Mouse (Mus musculus) gastrocnemius, adult 18-20 months (tissue): ENCODE measurements around the gene Unc80. TPM values are rescaled to one million over a fixed set of nuclear protein-coding genes. Genes with fewer than 3 reads are reported as not detected.

Source experiments
- DNase-seq: peaks from one replicate; pipeline ENCODE4 v3.0.0; 2021; ENCODE audit warnings: low spot score
- long read RNA-seq, 2 experiments: library from polyadenylated mRNA; stranded (forward); transcript quantifications; one replicate each; pipeline ENCODE4 v2.0.0; 2021
- total RNA-seq, 2 experiments: library from RNA; stranded (reverse); gene quantifications; 2 replicates each; pipeline ENCODE4 v1.2.3; 2021

The Unc80 gene
- total RNA-seq = under 1 TPM in 1 of 2 experiments, not detected in 1; 0.02 TPM
- long read RNA-seq, experiment 1 = 0 reads
- long read RNA-seq, experiment 2 = 0 reads

GRCm38 (mm10) chr1:66467821-66468703, at the start of gene Unc80:
Unc80 (plus strand) TSS chr1:66468367.
- no peak for DNase-seq

- no peak for DNase-seq
Measured at GRCm38 (mm10) chr1:66426073-66426472, 42.1 kb upstream of the Unc80 start.

- DNase-seq = no peak
Measured at GRCm38 (mm10) chr1:66430962-66431361, 37.2 kb upstream of the Unc80 start.

DNA sequence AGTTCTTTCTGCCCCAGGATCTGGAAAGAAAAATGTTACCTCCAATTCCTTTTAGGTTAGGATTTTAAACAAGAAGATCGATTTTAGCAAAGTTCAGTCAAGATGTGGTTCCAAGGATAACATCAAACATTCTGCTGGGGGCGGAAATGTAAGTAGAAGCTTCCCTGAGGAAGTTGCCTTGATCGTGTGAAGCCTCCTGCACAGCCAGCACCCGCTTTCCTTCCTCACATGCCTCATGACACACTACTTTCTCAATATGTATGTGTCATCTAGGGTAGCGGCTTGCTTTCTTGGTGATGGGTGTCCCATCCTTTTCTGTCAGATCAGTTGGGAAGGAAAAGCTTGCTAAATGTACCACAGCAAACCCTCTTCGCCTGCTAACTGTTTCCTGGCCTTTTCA, 36.7 kb upstream of the Unc80 start:
- no peak for DNase-seq

DNA sequence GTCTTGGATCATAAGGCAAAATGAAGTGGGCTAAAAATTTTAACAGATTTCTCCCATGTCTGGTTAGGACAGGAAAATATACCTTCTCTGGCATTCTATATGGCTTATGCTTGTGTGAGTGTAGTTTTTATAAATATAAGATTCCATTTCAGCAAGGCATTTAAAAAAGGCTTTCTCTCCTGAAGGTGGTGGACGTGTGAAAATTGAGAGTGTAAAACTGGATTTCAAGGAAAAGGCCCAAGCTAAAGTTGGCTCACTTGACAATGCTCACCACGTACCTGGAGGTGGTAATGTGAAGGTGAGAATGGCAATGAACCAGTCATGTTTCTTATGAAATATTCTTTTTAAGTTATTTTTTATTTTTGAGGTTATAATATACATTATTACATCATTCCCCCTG, 30.1 kb upstream of the Unc80 start:
- no peak for DNase-seq

DNA sequence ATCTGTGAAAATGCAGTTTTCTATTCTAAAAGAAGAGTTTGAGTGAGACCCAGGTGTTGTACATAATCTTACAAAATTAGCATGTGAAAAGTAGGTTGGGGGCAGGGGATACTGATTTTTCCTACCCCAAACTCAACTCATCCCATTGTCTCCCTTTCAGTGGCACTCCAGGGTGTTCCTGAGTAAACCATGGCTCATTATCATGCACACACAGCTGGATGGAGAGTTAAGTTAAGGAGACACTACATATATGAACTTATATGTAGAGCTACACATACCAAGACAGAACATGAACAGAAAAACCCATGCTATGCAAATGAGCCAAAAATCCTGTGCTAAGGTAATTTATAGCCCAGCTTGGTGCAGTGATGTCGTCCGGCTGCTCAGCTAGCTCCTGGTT, 25.2 kb upstream of the Unc80 start:
- no peak for DNase-seq

DNA sequence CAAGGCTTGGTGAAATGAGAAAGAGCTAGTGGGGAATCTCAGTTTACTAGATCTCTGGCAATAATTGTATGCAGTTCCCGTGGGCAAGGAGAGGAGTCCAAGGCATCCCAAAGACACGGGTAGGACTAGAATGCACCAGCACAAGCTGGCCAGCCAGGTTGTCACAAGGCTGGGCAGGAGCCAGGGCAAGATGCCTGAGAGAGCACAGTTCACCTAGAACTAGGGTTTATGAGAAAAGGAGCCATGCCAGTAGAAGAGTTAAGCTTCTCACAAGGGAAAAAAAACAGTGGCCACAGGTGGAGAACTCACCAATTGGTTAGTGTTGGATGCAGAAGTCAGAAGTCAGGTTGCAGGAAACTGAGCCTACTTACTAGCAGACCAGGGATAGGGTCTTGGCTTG, 18.7 kb upstream of the Unc80 start:
- no peak for DNase-seq

DNA sequence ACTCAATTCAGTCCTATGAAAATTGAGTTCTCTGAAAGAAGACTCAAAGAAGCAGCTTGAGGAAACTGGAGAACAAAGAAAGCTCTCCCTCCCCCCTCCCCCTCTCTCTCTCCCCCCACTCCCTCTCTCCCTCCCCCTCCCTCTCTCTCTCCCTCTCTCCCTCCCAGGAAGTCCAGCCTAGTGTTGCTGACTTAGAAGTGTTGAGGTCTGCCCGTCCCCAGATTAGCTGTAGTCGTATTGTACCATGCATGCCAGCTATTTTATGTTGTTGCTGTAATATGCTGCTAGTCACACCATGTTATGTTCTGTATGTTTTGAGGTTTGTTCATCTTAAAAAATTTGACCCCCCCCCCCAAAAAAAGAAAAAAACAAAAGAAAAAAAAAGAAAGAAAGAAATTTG, 11.6 kb upstream of the Unc80 start:
- DNase-seq = no peak

DNA sequence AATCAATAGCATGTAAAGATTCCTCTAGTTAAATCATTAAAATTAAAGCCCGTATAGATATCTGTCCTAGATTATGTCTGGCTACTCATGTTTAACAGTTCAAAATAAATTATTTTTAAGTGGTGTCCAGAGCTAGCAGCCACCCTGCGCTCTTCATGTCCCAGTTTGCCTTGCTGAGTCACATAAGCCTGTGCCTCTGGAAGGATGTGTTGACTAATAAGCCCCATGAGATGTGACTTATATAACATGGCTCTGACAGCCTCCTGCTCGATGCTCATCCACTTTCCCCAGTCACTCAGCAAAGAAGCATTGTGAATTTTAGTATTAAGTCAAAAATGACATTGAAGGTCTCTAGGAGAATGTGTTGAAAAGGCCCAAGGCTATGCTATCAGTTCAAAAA, 10.4 kb upstream of the Unc80 start:
- DNase-seq = no peak

DNA sequence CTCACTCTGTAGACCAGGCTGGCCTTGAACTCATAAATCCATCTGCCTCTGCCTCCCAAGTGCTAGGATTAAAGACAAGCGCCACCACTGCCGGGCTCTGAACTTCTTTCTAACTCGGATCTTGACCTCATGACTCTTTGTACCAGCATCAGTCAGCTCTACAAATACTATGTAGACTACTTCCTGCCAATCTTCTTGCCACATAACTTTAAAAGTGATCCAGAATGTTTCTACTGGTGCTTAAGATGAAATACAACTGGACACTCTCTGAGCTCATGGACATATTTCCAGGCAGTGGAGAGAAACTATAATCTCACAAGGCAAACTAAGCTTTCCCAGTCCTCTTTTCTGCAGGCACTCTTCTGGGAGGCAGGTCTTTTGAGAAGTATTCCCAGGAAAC, 8.8 kb upstream of the Unc80 start:
- DNase-seq = no peak

GRCm38 (mm10) chr1:66460850-66461249, 7.3 kb upstream of the Unc80 start:
- DNase-seq = no peak

DNA sequence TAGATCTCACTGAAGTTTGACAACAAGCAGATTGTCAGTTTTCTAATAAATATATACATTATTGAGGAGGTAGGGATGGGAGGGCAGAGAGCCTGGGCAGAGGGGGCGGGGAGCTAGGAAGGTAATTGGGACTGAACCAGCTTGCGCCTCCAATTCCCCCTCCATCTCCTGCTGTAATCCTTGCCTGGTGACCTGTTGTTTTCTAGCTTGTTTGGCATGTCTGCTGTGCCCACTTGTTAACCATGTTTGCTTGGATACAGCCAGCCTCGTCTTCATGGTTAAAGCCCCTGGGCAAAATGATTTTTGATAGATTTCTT, 495 bp downstream of the Unc80 start:
- DNase-seq = no peak

- no peak for DNase-seq
Measured at GRCm38 (mm10) chr1:66482751-66483150, 14.6 kb downstream of the Unc80 start.

DNA sequence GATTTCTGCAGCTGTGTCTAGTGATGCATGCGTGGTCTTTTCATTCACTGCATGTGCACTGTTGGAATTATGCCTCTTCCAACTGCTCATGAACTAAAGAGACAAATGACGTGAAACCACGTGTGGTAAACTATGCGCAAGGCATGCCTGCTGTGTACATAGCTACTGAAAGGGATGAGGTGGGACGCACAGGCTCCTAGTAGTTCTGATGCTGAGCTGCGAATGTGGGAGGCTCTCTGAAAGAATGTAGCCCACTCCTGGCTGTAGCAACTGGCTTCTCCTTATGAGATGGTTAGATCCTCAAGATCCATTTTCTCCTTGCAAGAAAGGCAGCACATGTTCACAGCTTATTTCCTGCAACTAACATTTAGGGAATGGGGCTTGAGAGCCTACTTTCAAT, 24.9 kb downstream of the Unc80 start:
- no peak for DNase-seq

GRCm38 (mm10) chr1:66495310-66496012, 27.3 kb downstream of the Unc80 start:
- no peak for DNase-seq

- no peak for DNase-seq
Measured at GRCm38 (mm10) chr1:66550812-66551211, 82.6 kb downstream of the Unc80 start.

- no peak for DNase-seq
Measured at GRCm38 (mm10) chr1:66552396-66552966, 84.3 kb downstream of the Unc80 start.

DNA sequence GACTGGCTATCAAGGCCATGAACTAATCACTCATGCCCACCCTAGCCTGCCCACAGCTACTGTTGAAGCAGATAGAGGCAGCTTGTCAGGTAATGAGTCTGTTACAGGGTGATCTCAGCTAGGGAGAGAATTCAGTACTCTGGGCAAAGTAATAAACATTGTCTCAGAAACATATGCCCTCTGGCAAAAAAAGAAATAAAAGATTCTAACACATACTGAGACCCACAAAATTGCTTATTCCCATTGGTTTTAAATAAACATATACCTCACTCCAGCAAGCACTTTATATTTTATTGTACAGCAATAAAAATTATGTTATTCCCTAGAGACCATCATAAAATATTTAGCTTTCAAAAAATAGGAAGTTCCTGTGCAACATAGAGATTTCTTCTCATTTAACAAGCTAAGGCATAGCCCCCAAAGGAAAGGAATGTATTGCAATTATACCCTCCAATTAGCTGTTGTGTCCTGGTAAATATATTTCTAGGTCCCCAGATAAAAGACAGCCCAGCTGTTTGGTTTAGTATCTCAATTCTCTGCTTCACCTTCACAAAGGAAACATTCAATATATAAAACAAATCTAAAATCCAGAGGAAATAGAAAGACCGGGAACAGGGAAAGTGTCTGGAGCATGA, 93.6 kb downstream of the Unc80 start:
- no peak for DNase-seq

GRCm38 (mm10) chr1:66562332-66562731, 94.2 kb downstream of the Unc80 start:
- DNase-seq = no peak

DNA sequence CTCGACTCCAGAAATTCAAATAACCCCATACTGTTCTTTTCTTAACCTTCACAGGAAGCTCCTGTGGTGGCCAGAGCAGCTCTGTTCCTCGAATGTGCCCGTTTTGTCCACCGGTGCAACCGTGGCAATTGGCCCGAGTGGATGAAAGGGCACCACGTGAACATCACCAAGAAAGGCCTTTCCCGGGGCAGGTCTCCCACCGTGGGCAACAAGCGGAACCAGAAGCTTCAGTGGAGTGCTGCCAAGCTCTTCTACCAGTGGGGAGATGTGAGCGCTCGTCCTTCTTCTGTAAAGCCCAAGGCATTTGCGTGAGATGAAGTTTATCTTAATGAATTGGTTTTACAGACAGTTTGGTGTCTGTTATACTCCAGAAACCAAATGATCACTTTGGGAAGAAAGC, 101.6 kb downstream of the Unc80 start:
- DNase-seq = no peak

GRCm38 (mm10) chr1:66597163-66597788, 129.1 kb downstream of the Unc80 start:
- DNase-seq = no peak

DNA sequence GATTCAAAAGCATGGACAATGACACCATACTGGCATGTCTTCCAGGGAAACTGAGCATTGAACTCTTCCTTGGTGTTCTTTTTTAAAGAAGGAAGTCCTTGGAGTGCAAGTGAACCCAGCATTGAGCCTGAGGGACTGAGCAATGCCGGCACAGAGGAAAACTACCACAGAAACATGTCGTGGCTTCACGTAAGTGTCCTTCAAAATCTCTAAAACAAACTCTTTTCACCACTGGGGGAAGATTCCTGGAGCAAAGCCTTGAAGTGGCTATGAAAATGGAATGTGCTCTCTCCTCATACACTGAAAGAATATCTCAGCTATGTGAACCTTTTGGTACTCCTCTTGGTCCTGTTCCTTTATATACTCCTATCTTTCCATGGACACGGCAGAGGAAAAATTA, 140.1 kb downstream of the Unc80 start:
- DNase-seq = no peak
